Mouse (Mus musculus): ENCODE results near the gene Akap1. TPM values are rescaled to one million over a fixed set of nuclear protein-coding genes. Genes with fewer than 3 reads are reported as not detected.
"Not testable (repeated sequence)": the region's sequence is repeated elsewhere in the genome, so short reads cannot be mapped to it uniquely, and the experiment has no call there.

Gene Akap1
- polyA plus RNA-seq, 2 experiments, result 5.8 to 9.1 TPM

DNA sequence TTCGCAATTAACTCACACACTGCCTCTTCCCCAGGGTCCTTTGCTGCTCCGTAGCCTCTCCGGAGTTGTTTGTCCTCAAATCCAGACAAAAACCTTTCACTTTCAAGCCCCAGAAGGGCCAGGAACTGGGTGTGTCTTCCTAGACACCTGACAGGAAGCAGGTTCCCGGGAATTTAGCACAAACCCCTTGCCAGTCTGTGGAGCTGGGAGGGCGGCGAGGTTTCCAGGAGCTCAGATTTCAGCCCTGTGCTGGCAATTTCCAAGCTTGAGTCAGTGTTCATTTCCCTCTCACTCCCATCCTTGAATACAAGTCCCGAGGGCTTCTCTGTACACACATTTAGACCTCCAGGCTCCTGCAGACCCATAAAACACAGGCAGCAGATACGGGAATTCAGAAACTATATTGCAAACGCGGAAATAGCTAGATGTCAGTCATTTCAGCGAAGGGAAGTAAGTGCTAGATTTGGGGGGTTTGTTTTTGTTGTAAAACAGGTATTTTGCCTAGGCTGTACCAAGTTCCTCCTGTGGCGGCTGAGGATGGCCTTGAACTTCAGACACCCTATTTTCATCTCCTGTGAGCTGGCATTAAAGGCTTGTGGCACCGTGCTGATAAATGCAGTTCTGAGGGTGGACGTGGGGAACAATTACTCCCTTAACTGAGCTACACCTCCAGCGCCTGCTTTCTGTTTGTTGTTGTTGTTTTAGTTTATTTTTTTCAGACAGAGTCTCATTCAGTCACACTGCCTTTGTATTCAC is 33.4 kb upstream of the Akap1 start:
- Histone ChIP-seq H3K4me3 (ENCODE audit: insufficient read depth in 1 of 2, low read depth in 2 of 2, low read length in 2 of 2) (no peak overlapping the region), H3K4me1 (replicated peaks; ENCODE audit: control insufficient read depth in 2 of 2, insufficient read depth in 2 of 2, low read length in 1 of 2) (no peaks in the 10 kb centered on the region; a peak in 1 of 4 replicates), H3K27me3 (ENCODE audit: control insufficient read depth, insufficient read depth, low read length) (no peaks in the 10 kb centered on the region), H3K36me3 (replicated peaks; ENCODE audit: control insufficient read depth, insufficient read depth, low read depth) (no peaks in the 10 kb centered on the region), H3K9ac (replicated peaks) (no peak overlapping the region), H3K27ac (no peak overlapping the region), H3K4me2 (ENCODE audit: low read depth) (no peak overlapping the region; the same call in 1 of the 2 replicates), H3K9me3 (ENCODE audit: control insufficient read depth, low read length) (no peaks in the 10 kb centered on the region)
- 39% methylated on average over 15 of the region's 15 CpGs for WGBS (ENCODE audit: insufficient replicate concordance)
- ATAC-seq (ENCODE audit: insufficient read depth) (no peak), DNase-seq (ENCODE audit: low read depth in 3 of 3, low spot score in 3 of 3) (no peak)
- TF ChIP-seq CTCF (IDR thresholded peaks at IDR 0.05; ENCODE audit: low read depth) (no peak), EP300 (IDR thresholded peaks at IDR 0.05; ENCODE audit: low read depth) (no peak)

DNA sequence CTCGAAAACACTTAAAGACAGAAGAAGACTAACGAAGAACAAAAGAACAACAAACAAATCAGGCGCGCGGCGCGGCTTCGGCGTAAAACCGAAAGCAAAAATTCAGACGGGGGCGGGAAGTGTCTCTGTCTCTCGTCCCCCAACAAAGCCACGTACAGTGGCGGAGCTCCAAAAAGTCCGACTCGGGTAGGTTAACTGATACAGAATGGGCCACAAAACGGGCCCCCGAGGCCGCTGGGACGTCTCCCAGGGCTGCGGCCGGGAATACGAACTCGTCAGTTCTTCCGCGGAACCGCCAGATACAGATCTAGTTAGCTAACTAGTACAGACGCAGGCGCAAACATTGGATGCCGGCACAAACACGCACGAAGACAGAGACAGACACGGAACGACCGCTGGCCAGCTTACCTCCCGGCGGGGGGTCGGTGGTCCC is 31.4 kb upstream of the Akap1 start:
- ATAC-seq (ENCODE audit: insufficient read depth); H3K27me3 ChIP-seq (ENCODE audit: control insufficient read depth, insufficient read depth, low read length); H3K9ac ChIP-seq (replicated peaks); H3K4me1 ChIP-seq (replicated peaks; ENCODE audit: control insufficient read depth in 2 of 2, insufficient read depth in 2 of 2, low read length in 1 of 2); H3K9me3 ChIP-seq (ENCODE audit: control insufficient read depth, low read length); H3K27ac ChIP-seq; DNase-seq (ENCODE audit: low read depth in 3 of 3, low spot score in 3 of 3); H3K36me3 ChIP-seq (replicated peaks; ENCODE audit: control insufficient read depth, insufficient read depth, low read depth): not testable (repeated sequence)
- WGBS (ENCODE audit: insufficient replicate concordance), result 42% methylated on average over 21 of the region's 39 CpGs
- H3K4me3 ChIP-seq (ENCODE audit: insufficient read depth in 1 of 2, low read depth in 2 of 2, low read length in 2 of 2), result peak overlapping the region; percentile 33 to 64
- H3K4me2 ChIP-seq (ENCODE audit: low read depth), result 0 out of 2 replicates have a peak overlapping the region, but pooled peaks have one; percentile 24

GRCm38 (mm10) chr11:88895235-88895634 is 30.8 kb upstream of the Akap1 start:
- H3K4me3 ChIP-seq (ENCODE audit: insufficient read depth in 1 of 2, low read depth in 2 of 2, low read length in 2 of 2); ATAC-seq (ENCODE audit: insufficient read depth): not testable (repeated sequence)
- WGBS (ENCODE audit: insufficient replicate concordance), result 54% methylated on average over 13 of the region's 20 CpGs

GRCm38 (mm10) chr11:88894279-88894678 is 29.9 kb upstream of the Akap1 start:
- H3K4me3 ChIP-seq (ENCODE audit: insufficient read depth in 1 of 2, low read depth in 2 of 2, low read length in 2 of 2); H3K27me3 ChIP-seq (ENCODE audit: control insufficient read depth, insufficient read depth, low read length); ATAC-seq (ENCODE audit: insufficient read depth); H3K4me2 ChIP-seq (ENCODE audit: low read depth); H3K4me1 ChIP-seq (replicated peaks; ENCODE audit: control insufficient read depth in 2 of 2, insufficient read depth in 2 of 2, low read length in 1 of 2); DNase-seq (ENCODE audit: low read depth in 3 of 3, low spot score in 3 of 3); H3K9me3 ChIP-seq (ENCODE audit: control insufficient read depth, low read length); H3K36me3 ChIP-seq (replicated peaks; ENCODE audit: control insufficient read depth, insufficient read depth, low read depth); H3K9ac ChIP-seq (replicated peaks); H3K27ac ChIP-seq: not testable (repeated sequence)
- 86% methylated on average over 11 of the region's 14 CpGs for WGBS (ENCODE audit: insufficient replicate concordance)

More at GRCm38 (mm10) chr11:88895235-88895634, 30.8 kb upstream of the Akap1 start:
- not testable (repeated sequence) for H3K9me3 ChIP-seq (ENCODE audit: control insufficient read depth, low read length); H3K9ac ChIP-seq (replicated peaks); H3K27me3 ChIP-seq (ENCODE audit: control insufficient read depth, insufficient read depth, low read length); H3K4me2 ChIP-seq (ENCODE audit: low read depth); DNase-seq (ENCODE audit: low read depth in 3 of 3, low spot score in 3 of 3); H3K27ac ChIP-seq; H3K36me3 ChIP-seq (replicated peaks; ENCODE audit: control insufficient read depth, insufficient read depth, low read depth); H3K4me1 ChIP-seq (replicated peaks; ENCODE audit: control insufficient read depth in 2 of 2, insufficient read depth in 2 of 2, low read length in 1 of 2)

DNA sequence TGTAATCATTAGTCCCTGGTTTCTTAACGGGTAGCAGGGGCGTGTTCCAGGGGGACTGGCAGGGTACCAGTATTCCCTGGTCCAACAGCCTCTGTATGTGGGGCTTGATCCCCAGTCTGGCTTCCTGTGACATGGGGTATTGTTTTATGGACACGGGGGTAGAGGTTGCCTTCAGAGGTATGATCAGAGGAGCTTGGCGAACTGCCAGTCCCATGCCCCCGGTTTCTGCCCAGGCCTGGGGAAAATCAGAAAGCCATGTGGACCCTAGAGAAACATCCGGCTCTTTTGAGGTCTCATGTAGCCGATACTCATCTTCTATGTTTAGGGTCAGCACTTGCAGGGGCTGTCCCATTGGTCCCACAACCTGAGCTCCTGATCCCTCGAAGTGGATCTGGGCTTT is 29.1 kb upstream of the Akap1 start:
- 29% methylated on average over 2 of the region's 8 CpGs for WGBS (ENCODE audit: insufficient replicate concordance)
- DNase-seq (ENCODE audit: low read depth in 3 of 3, low spot score in 3 of 3); H3K36me3 ChIP-seq (replicated peaks; ENCODE audit: control insufficient read depth, insufficient read depth, low read depth); H3K4me1 ChIP-seq (replicated peaks; ENCODE audit: control insufficient read depth in 2 of 2, insufficient read depth in 2 of 2, low read length in 1 of 2); H3K27ac ChIP-seq; H3K27me3 ChIP-seq (ENCODE audit: control insufficient read depth, insufficient read depth, low read length); H3K9ac ChIP-seq (replicated peaks); ATAC-seq (ENCODE audit: insufficient read depth); H3K4me2 ChIP-seq (ENCODE audit: low read depth); H3K9me3 ChIP-seq (ENCODE audit: control insufficient read depth, low read length); H3K4me3 ChIP-seq (ENCODE audit: insufficient read depth in 1 of 2, low read depth in 2 of 2, low read length in 2 of 2): not testable (repeated sequence)

DNA sequence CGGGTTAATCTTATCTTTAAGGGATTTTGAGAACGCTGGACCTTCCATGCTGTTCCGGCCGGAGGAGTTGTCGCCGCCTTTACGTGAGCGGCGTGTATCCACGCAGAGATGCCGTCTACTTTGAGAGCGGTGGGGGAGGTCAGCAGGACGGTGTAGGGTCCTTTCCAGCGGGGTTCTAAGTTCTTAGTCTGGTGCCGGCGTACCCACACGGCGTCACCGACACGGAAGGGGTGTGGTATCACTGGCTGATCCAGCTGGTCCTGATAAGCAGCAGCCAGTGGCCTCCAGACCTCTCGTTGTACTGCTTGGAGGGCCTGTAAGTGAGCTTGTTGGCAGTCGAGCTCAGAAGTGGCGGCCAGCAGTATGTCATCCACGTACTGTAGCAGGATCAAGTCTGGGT is 28.4 kb upstream of the Akap1 start:
- not testable (repeated sequence) for DNase-seq (ENCODE audit: low read depth in 3 of 3, low spot score in 3 of 3); H3K9ac ChIP-seq (replicated peaks); H3K4me1 ChIP-seq (replicated peaks; ENCODE audit: control insufficient read depth in 2 of 2, insufficient read depth in 2 of 2, low read length in 1 of 2); ATAC-seq (ENCODE audit: insufficient read depth); H3K36me3 ChIP-seq (replicated peaks; ENCODE audit: control insufficient read depth, insufficient read depth, low read depth); H3K4me2 ChIP-seq (ENCODE audit: low read depth); H3K4me3 ChIP-seq (ENCODE audit: insufficient read depth in 1 of 2, low read depth in 2 of 2, low read length in 2 of 2); H3K27me3 ChIP-seq (ENCODE audit: control insufficient read depth, insufficient read depth, low read length); H3K27ac ChIP-seq; H3K9me3 ChIP-seq (ENCODE audit: control insufficient read depth, low read length)
- 73% methylated on average over 22 of the region's 24 CpGs for WGBS (ENCODE audit: insufficient replicate concordance)

GRCm38 (mm10) chr11:88891921-88892561 is 27.7 kb upstream of the Akap1 start:
- H3K4me1 ChIP-seq (replicated peaks; ENCODE audit: control insufficient read depth in 2 of 2, insufficient read depth in 2 of 2, low read length in 1 of 2); H3K27me3 ChIP-seq (ENCODE audit: control insufficient read depth, insufficient read depth, low read length); H3K9me3 ChIP-seq (ENCODE audit: control insufficient read depth, low read length); ATAC-seq (ENCODE audit: insufficient read depth); H3K4me3 ChIP-seq (ENCODE audit: insufficient read depth in 1 of 2, low read depth in 2 of 2, low read length in 2 of 2); H3K36me3 ChIP-seq (replicated peaks; ENCODE audit: control insufficient read depth, insufficient read depth, low read depth); H3K27ac ChIP-seq; H3K4me2 ChIP-seq (ENCODE audit: low read depth); H3K9ac ChIP-seq (replicated peaks); DNase-seq (ENCODE audit: low read depth in 3 of 3, low spot score in 3 of 3): not testable (repeated sequence)
- WGBS (ENCODE audit: insufficient replicate concordance), result 81% methylated on average over 20 of the region's 24 CpGs

GRCm38 (mm10) chr11:88891446-88891845 is 27.1 kb upstream of the Akap1 start:
- H3K4me2 ChIP-seq (ENCODE audit: low read depth); ATAC-seq (ENCODE audit: insufficient read depth); H3K4me3 ChIP-seq (ENCODE audit: insufficient read depth in 1 of 2, low read depth in 2 of 2, low read length in 2 of 2); H3K27me3 ChIP-seq (ENCODE audit: control insufficient read depth, insufficient read depth, low read length); H3K9ac ChIP-seq (replicated peaks); H3K27ac ChIP-seq; H3K4me1 ChIP-seq (replicated peaks; ENCODE audit: control insufficient read depth in 2 of 2, insufficient read depth in 2 of 2, low read length in 1 of 2); H3K36me3 ChIP-seq (replicated peaks; ENCODE audit: control insufficient read depth, insufficient read depth, low read depth); DNase-seq (ENCODE audit: low read depth in 3 of 3, low spot score in 3 of 3); H3K9me3 ChIP-seq (ENCODE audit: control insufficient read depth, low read length): not testable (repeated sequence)
- WGBS (ENCODE audit: insufficient replicate concordance), result 57% methylated on average over 6 of the region's 12 CpGs

All from liver, embryonic 14.5 days (tissue).